Mouse (Mus musculus) common myeloid progenitor, adult 5-6 weeks (primary cell): Measurements from ENCODE around the gene Mindy4b-ps. TPM values are rescaled to one million over a fixed set of nuclear protein-coding genes. Genes with fewer than 3 reads are reported as not detected.
"Not testable (repeated sequence)": the region's sequence is repeated elsewhere in the genome, so short reads cannot be mapped to it uniquely, and the experiment has no call there.

Experiments
- ATAC-seq: replicated peaks from 2 replicates; pipeline ENCODE4 v1.8.0; 2016; ENCODE audit warnings: low read depth, mild to moderate bottlenecking, moderate TSS enrichment, inconsistent platforms; ENCODE audit not compliant: poor library complexity, severe bottlenecking
- total RNA-seq: library from RNA; stranded (forward); fragments of 200-1000, 187-1606 nt; gene quantifications from 2 replicates; pipeline ENCODE4 v1.2.3, GENCODE M21; 2017

Gene Mindy4b-ps
- not detected in 2 replicates for total RNA-seq

DNA sequence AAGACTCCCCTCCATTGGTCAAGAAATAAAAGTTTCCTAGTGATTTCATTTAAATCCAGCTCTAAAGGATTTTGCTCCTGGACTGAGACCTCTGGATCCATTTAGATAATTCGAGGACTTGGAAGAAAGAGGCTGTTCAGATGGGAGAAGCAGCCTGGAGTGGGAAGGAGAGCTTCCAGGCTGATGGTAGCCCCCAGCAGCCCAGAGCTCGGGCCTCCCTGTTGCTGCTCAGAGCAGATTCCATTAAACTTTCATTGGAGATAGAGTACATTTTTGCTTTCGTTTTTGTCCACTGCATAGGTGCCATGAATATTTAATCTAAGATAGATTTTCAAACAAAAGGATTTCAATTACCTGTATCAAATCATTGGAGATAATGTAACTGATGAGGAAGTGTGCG is at the start of gene Mindy4b-ps:
TSS of gene Mindy4b-ps (minus strand) at position 101 of the 400 bp plus-strand sequence.
- no peak for ATAC-seq

DNA sequence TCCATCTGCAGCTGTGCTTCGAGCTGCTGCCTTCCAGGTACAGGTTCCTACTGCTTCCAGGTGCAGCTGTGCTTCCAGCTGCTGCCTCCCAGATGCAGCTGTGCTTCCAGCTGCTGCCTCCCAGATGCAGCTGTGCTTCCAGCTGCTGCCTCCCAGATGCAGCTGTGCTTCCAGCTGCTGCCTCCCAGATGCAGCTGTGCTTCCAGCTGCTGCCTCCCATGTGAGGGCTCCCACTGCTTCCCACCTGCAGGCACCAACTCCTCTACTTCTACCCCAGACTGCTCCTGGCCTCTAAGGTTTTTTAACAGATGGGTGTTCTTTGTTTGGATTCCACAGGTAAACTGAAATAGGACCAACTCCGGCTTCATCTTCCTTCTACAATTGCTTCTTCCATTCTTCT is 49.8 kb upstream of the Mindy4b-ps start:
- not testable (repeated sequence) for ATAC-seq

DNA sequence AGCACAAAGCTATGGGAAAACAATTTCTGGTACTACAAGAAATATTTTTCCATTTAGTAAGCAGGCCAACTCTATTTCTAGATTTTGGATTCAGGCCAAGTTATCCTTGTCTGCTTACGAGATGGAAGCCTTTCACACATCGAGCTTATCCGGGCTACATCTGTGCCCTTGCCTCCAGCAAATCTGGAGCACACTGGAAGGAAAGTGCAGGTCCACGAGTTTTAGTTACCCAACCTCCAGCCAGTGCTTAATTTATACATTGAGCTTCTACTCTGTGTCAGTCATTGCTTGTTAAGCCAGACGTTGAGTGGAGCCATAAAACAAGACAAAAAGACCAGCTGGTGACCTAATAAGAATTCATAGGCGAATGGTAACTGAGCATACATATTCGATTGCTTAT is 43.6 kb upstream of the Mindy4b-ps start:
- no peak for ATAC-seq

DNA sequence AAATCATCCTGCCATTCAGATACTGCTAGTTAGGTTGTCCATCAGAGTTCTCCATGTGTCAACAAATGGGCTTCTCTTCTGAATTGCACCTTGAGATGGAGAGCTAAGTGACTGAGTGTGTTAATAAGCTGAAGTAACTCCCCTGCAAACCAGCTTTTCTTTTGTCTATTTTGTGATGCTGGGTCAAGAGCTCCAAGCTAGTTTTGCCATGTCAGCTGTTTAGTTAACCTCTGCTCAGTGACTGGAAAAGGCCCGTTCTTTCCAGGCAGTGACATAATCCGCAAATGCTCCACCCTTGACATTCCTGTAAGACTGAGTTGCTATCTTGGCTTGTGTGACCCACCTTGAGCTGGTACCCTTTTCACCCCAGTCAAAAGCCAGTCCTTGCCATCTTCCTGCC is 40.9 kb upstream of the Mindy4b-ps start:
- ATAC-seq = no peak

DNA sequence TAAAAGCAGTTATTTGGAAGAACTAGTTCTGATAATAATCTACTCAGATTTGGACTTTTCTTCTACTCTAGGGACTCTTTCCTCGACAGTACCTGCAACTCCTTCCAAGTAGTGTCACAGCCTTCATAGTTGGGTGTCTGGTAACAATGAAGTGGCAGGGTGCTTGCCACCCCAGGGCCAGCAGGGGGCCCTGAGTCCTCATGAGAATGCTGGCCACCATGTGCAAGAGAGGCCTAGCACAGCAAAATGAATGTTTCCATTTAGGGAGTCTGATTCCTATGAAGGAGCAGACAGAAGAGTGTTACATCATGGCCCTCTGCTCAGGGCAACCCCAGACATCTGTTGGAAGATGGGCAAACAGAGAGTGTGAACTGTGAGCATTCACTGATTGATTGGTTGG is 21.3 kb upstream of the Mindy4b-ps start:
- peak; percentile 100 for ATAC-seq

DNA sequence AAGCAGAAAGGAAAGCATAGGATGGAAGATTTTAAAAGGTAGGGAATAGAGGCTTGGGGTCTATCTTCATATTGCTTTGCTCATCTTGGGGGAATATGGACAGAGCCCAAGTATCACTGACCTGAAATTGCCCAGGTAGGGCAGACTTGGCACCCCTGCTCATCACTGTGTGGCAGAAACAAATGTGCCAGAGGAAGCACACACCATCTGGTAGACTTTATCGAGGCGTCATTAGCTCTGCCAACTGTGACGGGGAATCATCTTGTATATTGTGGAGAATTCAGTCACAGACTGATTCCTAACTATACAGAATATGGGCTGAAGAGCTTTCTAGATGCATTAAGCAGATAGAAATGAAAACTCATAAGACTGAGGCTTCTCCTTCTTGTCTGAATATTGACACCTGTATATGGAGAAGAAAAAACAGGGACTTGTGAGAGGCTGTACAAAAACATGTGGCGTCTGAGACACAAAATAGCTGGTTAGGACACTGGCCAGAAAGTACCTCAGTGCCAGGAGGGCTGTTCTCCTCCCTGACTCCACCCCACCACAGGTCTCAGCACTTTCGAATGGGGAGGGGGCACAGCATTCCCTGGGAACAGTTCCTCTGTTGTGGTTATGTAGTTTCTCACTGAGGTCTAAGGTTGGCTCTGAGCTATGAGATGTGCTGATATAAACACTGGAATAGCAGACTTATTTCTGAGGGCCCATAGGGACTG is 11.5 kb upstream of the Mindy4b-ps start:
- ATAC-seq = no peak

DNA sequence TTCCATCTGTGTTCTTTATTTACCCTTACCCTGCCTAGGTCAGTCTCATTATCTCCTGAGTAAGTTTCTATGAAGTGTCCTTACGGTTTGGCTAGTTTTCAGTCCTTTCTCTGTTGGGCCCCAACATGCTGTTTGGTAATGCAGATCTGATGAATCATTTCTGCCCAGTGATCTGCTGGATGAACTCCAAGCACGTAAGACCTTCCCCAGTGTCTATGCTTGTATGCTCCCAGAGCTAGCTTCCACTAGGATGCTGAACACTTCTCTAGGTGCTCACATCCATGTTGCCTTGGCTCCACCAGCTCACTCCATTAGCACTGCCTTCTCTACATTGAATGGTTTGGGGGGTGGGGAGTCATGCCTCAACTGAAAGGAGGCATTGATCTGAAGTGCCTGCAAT is 10.8 kb upstream of the Mindy4b-ps start:
- no peak for ATAC-seq

DNA sequence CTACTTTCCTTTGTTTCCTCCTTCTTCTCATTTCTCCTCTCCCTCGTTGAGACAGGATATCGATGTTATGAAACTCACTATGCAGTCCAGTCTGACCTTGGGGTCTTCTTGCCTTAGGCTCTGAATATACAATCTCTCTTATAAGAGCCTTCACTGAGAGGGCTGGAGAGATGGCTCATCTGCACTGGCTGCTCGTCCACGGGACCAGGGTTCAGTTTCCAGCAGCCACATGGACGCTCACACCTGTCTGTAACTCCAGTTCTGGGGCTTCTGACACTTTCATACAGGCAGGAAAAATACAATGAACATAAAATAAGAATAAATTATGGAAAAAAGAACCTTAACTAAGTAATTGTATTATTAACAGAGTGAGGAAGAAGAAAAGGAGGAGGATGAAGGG is 9.5 kb upstream of the Mindy4b-ps start:
- no peak for ATAC-seq

DNA sequence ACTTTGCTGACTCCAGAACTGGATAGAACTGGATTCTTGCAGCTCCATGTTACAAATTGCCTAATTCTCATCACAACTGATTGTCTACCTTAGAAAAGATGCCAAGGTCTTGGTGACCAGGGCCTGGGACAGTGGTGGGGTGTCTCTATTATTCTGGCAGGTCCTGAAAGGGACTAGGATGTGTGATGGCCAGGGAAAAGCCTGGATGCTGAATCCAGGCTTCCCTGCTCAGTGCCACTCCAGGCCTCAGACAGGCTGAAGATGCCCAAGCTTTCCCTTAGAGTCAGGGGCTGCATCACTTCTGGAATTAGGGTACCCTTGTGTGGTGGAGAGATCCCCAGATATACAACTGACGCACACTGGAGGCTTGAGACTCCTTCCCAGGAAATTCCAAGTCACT is 7.8 kb upstream of the Mindy4b-ps start:
- ATAC-seq = no peak

DNA sequence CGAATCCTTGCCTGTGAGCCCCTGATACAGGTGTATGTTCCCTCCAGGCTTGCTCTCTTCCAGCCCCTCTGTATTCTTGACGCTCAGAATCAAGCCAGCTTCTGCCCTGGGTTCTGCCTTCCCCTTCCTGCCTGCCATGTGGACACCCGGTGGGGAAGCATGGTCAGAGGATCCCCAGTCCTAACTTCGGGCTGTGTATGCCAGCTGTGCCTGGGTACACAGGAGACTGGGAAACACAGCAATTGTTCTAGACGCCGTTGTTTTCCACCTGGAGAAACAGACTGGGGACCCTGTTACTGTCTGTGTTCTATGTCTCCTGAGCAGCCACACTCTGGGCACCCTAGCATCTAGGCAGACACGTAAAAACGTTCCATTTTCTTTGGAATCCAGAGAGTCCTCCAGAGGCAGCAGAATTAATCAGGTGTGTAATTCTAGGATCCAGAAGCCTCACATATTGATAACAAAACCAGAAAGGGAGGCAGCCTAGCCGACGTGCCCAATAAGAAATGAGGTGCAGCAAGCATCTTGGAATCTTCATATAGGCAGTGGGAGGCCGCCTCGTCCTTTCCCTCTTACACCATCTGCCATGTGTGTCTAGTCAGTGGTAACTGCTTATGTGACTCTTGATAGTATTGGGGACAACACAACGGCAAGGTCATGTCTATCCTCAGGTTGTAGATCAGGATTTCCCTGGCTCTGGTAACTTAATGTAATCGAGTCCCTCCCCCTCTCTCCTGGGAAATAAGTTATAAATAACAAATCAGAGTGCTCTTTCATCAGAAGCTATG is 6.4 kb upstream of the Mindy4b-ps start:
- no peak for ATAC-seq

DNA sequence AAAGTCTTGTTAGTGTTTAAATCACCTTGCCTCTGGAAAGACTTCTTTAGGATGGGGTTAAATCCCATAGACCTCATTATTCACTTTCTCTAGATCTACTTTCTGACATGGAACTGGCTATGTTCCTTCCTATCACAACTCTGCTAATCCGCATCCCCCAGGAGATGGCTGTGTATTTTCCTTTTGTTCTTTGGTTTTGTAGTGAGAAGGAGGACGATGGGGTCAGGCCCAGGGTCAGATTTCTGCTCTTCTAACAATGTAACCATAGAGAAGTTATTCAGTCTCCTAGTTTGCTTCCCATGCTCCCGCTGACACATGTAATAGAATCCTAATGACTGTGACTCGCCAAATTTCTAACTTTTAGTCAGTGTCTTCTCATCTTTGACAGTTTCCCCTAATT is 4.2 kb upstream of the Mindy4b-ps start:
- ATAC-seq = no peak

DNA sequence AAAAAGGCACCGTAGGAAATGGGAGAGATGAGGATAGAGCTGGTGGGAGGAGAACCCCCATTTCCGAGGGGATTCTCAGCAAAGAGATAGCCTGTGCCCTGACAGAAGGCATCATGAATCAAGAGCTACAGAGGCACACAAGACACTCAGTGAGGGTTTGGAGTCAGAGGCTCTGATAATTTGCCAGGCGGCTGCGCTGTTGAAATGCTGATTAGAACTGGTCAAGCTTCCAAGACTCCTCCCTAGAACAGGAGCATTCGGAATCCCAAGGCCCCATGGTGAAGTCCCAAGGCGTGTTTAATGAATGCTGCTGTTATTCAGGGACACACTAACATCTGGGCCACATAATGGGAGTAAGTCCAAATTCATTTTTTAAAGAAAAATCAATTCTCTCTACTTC is 4.8 kb downstream of the Mindy4b-ps start:
- no peak for ATAC-seq

DNA sequence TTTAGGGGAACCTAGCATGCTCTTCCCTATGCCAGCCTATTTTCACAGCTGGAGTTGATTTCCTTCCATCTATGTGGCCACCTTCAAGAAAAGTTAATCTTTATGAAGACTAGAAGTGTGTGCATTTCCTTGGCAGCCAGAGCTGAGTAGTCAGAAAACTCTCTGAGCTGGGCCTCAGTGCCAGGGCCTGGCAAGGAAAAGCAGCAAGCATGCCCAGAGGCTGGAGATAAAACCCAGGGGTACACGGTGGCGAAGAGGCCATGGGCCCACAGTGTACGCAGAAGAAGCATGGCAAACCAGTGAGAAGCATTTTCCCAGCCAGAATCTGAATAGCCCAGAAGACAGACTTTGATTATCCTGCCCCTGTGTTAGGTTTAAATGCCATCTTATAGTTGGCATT is 7.9 kb downstream of the Mindy4b-ps start:
- no peak for ATAC-seq

DNA sequence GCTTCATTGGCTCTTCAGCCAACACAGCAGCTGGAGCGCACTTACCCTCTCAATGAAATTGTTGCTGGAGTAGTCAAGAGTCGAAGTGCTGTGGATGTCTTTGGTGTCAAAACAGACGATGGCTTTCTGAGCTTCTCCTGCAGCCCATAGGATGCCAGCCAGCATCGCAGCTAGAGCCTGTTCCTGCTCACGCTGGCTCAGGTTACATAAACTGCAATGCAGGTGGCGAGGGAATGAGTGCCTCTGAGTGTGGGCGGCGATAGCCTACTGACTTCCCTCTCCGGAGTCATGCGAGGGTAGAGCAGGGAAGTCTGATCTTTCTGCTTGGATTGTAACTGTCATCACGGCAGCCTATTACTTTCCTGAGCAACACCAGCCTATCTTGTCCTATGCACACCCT is 11.8 kb downstream of the Mindy4b-ps start:
- ATAC-seq = no peak

DNA sequence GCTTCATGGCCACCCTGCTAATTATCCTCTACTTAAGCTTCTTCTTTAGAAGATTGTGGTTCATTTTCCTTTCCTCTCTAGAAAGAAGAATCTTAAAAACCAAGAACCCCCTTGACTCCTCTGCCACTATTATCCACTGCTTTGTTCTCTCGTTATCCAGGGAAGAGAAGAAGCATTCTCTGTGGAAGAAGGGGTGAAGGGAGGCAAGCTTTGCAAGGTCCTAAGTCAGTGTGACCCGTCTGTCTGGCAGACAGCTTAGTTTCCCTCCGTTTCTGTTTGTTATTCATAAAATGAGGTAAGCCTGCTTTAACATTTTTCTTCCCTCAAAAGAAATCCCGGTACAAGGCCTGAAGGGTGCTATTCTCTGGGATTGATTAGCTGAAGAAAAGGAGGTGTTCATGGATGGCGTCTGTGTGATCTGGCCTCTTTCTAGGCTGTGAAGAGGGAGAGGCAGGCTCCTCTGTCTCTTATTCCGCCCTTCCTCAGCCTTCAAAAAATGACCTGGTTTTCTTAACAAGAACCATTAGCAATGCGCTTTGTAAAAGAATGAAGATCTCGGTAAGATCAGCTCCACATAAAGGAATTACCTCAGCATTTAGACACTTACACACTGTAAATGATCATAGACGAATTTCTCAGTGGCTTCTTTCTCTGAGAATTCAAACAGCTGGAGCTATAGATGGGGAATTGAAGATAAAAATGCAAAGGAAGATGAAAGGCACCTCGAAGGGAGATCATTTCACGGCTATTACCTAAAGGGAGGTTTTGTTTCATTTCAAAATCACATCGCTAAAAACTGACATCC is 12.8 kb downstream of the Mindy4b-ps start:
- ATAC-seq = no peak

DNA sequence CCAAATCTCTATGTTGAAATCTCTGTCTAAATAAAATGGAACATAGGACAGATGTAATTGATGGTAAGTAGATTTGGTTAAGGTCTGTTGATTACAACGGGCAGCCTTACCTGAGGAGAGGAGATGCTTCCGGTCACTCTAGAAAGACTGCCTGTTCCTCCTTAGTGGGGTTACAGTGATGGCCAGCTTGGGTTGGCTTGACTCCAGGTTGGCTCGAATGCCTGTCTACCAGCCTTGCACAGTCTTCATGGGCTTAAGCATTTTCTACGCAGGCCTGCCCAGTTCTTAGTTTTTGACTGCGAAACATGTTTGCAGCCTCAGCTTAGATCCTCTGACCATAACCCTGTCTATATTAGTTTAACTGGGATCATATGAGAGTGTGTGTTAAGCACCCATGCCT is 13.5 kb downstream of the Mindy4b-ps start:
- ATAC-seq = no peak

DNA sequence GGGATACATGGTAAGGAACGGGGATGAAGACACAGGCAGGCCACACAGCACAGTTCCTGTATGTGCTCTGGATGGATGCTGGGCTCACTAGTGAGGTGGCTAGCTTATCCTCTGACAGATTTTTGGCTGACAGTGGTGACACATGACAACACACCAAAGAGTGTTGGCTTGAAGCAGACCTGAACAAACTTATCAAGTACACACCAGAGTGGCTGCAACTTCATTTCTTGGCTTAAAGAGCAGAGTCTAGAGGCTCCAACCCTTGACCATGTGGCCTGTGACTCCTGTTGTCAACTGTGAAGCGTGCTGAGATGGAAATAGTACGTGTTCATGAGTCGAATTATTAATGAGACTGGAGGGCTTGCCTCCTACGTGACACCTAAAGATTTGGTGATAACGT is 17.4 kb downstream of the Mindy4b-ps start:
- no peak for ATAC-seq

DNA sequence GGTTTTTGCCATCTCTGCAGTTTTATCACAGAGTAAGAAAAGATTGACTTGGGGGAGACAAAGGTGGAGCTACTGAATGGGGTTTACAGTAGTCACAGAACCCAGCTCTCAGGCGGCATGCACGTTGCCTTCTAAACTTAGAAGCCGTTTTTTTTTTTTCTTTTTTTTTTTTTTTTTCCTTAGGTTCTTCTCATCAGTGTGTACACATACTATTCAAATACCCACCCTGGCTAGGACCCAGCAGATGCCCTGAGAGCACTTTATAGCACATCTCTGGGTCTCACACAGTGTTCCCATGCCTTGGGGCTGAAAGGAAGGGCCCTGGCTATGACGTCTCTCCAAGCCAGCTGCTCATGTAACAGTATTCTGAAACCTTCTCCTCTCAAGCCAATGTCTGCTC is 23.4 kb downstream of the Mindy4b-ps start:
- ATAC-seq = no peak

DNA sequence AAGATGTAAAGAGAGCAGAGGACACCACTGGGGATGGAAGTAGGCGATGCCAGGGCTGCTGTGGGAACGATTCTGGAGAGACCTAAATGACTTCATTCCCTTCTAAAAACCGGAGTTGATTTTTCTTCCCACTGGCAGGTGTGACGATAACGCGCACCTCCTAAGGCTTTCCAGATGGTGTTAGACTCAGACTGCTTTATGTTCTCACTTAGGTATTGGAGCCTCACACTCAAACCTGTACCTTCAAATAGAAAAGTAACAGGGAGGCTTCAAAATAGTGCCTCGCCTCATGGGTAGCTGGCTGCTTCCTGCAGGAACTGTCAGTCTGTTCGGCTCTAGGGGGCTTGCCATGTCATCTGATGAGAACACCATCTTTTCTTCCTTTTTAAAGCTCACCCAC is 23.9 kb downstream of the Mindy4b-ps start:
- no peak for ATAC-seq

DNA sequence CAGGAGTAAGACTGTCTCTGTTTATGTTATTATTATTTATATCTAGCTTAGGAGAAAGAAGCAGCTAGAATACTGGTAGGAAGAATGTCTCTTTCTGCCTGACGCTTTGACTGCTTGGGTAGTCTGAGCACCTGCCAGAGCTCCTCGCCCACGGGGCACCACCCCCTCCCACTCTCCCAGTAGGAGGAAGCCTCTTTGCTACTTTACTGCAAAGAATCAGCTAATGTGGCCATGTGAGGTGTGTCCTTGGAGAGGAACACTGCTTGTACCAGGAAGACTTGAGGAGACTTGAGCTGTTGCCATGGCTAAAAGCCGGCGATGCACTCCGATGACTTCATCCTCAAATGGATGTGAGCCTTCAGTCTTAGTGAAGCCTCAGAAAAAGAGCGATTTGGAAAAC is 32.6 kb downstream of the Mindy4b-ps start:
- ATAC-seq = no peak

DNA sequence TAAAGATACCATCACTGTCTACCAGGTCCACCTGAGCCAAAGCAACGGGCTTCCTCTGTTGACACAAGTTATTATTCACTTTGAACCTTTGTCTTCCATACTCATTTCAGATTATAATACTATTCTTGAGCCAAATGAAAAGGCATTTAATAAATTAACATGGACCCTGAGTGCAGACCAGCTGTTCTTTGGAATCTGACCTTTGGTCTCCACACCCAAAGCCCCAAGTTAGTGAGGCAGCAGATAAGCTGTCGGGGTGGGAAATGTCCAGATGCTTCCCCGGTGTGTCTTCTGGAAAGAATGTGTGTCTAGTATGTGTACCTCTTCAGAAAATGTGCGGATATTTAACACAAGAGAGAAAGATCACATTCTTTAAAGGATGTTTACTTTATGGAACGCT is 33.1 kb downstream of the Mindy4b-ps start:
- no peak for ATAC-seq
